Mouse (Mus musculus) R1 (cell line): ENCODE measurements at regions not wholly inside any gene's neighbourhood (a gene's known extent, or its start where the extent isn't known, plus 50 kb on each side); places are given as distances from the start of the nearest gene placed in this dataset.

ENCODE experiments used
- DNase-seq: peaks from one replicate; pipeline ENCODE4 v3.0.0-alpha.2; 2018; ENCODE audit warnings: low read depth, low spot score

DNA sequence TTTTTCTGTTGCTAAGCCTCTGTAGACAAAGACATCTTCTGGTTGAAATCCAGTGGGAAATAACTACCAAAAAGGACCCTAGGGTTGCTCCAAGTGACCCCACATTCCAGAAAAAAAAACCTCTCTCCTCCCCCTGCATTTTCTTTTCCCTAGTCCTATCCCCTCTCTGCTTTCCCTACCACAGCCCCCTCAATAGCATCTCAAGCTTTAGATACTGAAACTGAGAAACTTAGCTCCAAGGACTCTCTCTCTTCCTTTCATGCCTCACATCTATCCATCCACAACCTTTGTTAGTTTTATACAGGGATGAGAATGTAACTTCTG, 207.5 kb upstream of the Ercc4 start:
- no peak for DNase-seq

DNA sequence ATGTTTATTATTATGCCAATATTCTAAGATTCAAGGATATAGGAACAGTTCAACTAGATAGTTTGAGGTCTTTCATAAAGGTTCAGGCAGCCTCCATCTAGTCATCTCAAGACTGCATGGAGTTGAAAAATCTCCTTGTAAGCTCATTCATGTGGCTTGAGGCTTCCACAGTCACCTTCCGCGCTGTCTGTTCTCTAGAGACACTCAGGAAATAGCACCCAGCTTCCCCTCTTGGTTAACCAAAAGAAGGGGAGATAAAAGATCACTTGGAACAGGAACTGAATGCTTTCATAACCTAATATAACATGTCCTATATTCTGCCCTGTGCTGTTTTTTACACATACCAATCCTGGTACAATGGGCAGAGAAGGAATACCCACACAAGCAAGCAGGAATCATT, 206.3 kb upstream of the Ercc4 start:
- no peak for DNase-seq

DNA sequence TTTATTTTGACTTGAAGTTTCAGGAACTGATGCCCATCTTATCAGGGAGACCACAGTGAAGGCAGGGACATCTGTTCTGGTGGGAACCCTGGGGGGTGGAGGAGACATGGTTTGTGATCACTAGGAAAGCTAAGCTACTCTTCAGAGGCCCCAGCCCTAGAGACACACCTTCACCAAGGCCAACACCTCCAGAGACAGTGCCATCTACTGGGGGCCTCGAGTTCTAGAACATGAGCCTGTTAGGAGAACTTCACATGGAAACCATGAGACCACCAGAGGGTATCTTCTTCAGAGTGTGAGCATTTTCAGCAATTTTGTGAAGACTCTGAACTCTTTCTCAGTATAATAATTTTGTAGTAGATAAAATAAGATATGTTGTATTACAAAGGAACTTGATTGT, 204.5 kb upstream of the Ercc4 start:
- peak; percentile 58 for DNase-seq

GRCm38 (mm10) chr16:12924668-12925067, 184.8 kb upstream of the Ercc4 start:
- DNase-seq = no peak

DNA sequence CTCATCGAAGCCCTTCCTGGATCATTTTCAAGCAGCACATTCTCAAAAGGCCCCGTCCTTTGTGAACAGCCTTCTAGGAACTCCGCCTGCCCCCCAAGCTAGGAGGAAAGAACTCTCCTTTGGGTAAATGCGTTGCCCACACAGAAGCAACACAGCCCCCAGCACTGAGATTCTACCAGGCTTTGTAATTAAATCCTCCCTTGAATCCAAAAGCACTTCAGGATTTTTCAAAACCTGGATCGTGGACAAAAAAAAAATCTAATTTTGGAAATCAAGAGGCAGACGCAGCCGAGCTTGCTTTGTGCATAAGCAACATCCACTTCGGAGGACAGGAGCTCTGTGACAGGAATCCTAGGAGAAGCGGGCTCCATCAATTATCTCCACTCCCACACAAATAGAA, 183.6 kb upstream of the Ercc4 start:
- no peak for DNase-seq

DNA sequence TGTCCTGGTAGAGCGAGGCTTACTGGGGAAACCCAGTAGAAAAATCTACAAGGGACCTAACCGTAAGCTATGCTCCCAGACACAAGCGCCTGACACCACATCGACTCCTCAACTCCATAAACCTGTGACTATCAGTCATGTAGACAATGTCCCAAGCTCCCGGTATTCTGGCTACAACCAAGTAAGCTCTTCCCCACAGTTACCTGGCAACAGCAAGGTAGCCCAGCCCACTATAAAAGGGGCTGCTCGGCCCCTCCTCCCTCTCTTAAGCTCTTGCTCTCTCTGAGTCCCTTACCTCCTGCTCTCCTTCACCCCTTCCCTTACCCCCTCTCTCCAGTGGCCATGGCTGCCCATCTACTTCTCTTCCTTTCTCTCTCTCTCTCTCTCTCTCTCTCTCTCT, 178.4 kb upstream of the Ercc4 start:
- peak; percentile 90 for DNase-seq

DNA sequence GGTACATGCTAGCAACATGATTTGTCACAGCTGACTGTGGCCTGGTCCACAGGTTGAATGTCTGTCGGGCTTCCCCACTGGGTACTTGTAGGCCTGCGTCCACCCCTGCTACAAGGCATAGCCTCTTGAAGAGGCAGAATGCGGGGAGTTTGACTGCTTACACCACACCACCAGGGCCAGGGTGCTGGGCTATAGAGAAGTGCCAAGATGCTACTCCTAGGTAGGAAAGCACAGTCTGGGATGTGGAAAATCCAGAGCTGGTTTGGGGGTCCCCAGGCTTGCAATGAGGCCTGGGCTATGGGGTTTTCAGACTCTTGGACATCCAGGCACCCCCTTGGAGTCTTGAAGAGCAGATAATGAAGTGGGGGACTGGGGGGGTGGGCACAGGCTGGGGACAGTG, 176.5 kb upstream of the Ercc4 start:
- DNase-seq = no peak

DNA sequence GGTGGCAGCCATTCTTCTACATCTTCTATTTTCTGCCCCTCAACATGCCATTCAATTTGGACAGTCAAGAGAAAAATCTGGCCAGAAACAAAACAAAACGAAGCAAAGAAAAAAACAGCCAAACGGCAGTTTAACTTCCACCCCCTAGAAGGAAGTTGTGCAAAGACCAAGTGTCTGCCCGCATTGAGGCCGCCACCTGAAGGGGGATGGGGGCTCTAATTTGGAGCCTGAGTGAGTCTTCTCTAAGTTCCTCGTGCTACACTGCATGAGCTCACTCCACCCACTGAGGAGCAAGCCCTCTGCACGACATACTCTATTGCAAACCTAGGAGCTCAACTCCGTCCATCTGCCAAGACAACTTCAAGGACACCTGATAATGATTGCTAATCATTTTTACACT, 174.9 kb upstream of the Ercc4 start:
- no peak for DNase-seq

- DNase-seq = no peak
These were observed 174.2 kb upstream of the Ercc4 start for GRCm38 (mm10) chr16:12935266-12935665.

DNA sequence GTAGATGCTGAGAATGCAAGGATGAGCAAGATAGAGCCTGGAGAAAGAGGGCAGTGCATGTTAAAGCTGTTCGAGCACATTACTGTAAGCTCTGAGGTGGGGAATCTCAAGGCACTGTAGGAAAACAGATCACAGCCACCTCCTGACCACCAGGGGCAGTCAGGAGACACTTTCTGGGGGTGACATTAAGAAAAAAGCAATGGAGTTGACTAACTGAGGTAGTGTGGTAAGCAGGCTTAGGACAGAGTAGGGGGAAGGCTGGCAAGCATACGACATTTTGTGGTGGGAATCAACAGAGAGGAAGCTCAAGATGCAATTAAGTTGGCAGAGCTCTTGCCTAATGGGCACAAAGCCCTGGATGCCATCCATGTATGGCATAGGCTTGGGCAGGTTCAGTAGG, 172.9 kb upstream of the Ercc4 start:
- peak; percentile 58 for DNase-seq

GRCm38 (mm10) chr16:12938563-12938962, 170.9 kb upstream of the Ercc4 start:
- peak; percentile 56 for DNase-seq

DNA sequence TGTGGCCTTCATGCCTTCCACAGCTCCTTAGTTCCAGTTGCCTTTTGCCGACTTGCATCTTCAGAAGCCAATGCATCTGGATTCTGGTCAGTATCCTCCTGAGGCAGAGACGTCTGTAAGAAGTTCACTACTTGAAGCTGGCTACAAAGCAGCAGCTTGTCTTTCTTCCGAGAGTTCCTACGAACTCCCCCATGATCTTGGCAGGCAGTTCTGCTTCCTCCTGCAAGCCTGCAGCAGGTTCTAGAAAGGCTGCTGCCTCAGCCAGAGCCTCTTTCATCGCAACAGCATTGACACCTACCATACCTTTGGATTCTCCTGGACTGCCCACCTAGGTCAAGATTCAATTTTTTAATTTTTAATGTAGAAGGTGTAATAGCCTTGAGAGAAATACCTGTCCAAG, 158.3 kb upstream of the Ercc4 start:
- no peak for DNase-seq

GRCm38 (mm10) chr16:12954028-12954427, 155.5 kb upstream of the Ercc4 start:
- no peak for DNase-seq

- peak; percentile 93 for DNase-seq
These were observed 153.1 kb upstream of the Ercc4 start for GRCm38 (mm10) chr16:12956416-12956815.

- DNase-seq = peak; percentile 98
These were observed 148.6 kb upstream of the Ercc4 start for GRCm38 (mm10) chr16:12960885-12961284.

DNA sequence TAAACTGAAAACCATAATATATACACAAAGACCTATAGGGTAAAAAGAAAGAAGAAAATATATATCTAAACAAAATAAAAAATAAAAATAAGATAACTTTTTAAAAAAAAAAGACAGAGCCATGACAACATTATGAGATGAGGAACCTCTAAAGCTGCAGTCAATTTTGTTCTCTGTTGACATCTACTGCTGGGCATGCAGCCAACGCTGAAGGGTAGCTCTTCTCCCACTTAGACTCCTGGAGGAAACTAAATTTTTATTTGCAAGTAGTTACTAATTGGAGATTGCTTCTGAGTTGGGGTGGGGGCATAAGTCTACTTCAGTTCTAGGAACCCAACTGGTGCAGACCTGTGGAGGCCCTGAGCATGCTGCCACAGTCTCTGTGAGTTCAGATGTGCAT, 126.8 kb upstream of the Ercc4 start:
- no peak for DNase-seq

DNA sequence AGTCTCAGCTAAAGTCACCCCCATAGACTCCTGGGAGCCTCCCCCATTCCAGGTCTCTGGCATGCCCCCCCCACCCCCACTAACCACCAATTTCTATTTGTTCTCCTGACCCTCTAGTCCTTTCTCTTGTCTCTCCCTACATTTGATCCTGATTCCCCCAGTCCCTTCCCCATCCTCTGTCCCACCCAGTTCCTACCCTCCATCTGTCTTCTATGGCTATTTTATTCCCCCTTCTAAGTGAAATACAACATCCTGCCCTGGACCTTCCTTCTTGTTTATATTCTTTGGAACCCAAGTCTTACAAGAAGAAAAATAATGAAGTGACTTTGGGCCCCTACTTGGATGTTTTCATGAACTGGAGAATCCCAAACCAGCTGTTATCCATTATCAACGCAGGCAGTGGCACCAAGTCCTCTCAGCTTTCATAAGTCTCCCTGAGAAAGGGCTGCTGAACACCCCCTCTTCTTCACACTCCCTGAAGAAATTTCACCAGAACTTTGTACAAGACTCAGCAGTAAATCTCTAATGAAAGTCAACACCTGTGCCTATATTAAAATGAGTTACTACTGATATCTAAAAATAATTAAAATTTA, 108.1 kb upstream of the Ercc4 start:
- DNase-seq = no peak

GRCm38 (mm10) chr16:13012863-13013262, 96.6 kb upstream of the Ercc4 start:
- DNase-seq = peak; percentile 46

- peak; percentile 97 for DNase-seq
These were observed 95.4 kb upstream of the Ercc4 start for GRCm38 (mm10) chr16:13013891-13014644.

GRCm38 (mm10) chr16:13022875-13023274, 86.6 kb upstream of the Ercc4 start:
- peak; percentile 65 for DNase-seq

GRCm38 (mm10) chr16:13025393-13025792, 84.1 kb upstream of the Ercc4 start:
- DNase-seq = peak; percentile 43

DNA sequence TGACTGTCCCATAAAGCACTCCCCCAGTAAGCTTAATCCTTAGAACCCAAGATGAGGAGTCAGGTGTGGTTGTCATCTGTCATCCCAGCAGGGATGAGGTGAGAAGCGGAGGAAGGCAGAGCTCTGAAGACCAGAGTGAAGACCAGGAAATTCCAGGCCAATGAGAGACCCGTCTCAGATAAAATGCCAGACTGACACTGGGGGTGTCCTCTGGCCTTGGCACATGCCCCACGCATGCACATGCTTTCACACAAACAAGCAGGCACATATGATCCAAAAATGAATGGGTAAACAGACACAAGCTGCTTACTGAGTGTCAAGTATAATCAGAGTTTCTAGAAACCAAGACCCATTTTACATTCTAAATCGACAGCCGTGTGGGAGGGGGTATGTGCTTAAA, 75.3 kb upstream of the Ercc4 start:
- DNase-seq = no peak

DNA sequence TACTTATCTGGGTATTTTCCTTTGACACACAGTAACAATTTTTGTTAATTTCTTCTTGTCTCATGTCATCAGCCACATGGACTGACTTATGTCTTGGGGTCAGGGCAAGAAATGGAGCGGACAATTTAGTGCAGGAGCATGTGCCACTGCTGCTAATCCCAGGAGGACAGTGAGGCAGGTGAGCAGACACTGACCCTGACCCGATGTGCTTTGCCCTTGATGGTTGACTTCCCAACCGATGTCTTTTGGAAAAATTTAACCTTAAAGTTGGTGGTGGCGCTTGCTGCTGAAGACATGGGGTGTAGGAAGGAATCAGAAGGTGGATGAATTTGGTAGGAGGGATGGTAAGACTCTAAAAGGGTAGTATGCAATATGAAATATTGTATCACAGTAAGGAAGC, 72.9 kb upstream of the Ercc4 start:
- DNase-seq = no peak
